Mouse (Mus musculus): ENCODE data around the gene Mybphl.

DNA sequence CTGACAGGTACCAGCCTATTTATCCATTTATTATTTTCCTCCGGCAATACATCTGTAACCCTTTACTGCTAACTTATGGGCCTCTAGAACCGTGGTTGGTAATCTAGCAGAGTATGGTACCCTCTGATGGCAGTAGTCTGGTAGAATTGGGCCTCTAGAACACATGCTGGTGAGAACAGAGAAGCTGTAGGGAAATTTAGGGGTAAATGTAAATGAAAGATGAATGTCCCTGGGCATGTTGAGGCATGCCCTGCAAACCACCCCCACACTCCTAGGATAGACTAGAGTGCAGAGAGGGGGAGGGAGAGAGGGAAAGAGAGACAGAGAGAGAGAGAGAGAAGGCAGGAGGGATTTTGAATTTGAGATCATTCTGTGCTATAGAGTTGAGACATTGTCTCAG lies 19.7 kb downstream of the Mybphl start:
- TF ChIP-seq CTCF (IDR thresholded peaks at IDR 0.05; ENCODE audit: borderline replicate concordance, control insufficient read depth, extremely low read depth, insufficient read depth, low read length, poor library complexity), result no peak
- TF ChIP-seq POLR2A (IDR thresholded peaks at IDR 0.05; ENCODE audit: control insufficient read depth, extremely low read depth, insufficient read depth, low read length, poor library complexity), result no peak
